In the genomic region with DNA sequence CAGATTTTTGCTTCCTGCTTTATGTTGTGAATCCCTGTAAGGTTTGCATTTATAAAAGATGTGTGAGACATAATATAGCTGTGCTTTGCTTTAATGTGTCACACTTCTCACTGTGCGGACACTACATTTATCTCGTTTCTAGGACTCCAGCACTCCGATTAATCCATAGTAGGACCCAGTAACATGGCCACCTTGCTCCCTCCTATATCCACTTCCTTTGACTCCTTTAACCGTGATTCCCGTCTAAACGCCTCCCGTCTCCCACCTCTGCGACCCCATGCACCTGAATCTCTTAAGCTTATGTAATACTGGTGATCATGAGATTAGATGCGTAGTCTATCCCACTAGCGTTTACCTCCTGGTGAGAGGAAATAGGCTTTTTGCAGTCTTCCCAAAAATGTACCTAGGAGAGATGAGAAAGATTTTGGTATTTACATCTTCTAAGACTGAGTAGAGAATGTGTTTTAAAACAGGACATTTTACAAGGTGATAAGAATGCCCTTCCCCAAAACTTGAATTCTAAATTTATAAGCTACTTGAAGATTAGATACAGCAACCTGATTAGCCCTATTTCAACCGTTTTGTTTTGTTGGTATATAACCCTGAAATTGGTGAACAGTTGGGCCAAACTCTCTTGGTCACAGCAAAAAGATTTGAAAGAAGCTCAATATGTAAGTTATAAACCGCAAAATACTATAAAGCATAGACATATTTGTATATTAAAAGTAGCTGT, we compare ENCODE assay signal across 8 mouse cellular contexts. TPM values are rescaled to one million over a fixed set of nuclear protein-coding genes. Genes with fewer than 3 reads are reported as not detected.
DNase-seq lines count a peak whose midpoint lies in the region; ATAC-seq and TF ChIP-seq lines count a peak whose summit lies in the region.

No protein-coding gene starts in this region.

- WGBS in kidney, postnatal 0 days, result 10% methylated on average over 12 of the region's 12 CpGs
- 11% methylated on average over 12 of the region's 12 CpGs for WGBS in hindbrain, embryonic 12.5 days
- 11% methylated on average over 12 of the region's 12 CpGs for WGBS in midbrain, embryonic 13.5 days

- H3K27me3 ChIP-seq in kidney, postnatal 0 days (ENCODE audit: insufficient read depth, low read length), result no peaks in the 10 kb centered on the region
- H3K27me3 ChIP-seq in hindbrain, embryonic 12.5 days, result no peaks in the 10 kb centered on the region
- H3K27me3 ChIP-seq in midbrain, embryonic 13.5 days, result no peaks in the 10 kb centered on the region

- peak overlapping the region; percentile 94 for H3K27ac ChIP-seq in kidney, postnatal 0 days
- H3K27ac ChIP-seq in hindbrain, embryonic 12.5 days, result peak overlapping the region; percentile 97
- H3K27ac ChIP-seq in midbrain, embryonic 13.5 days, result peak overlapping the region; percentile 94

- H3K4me3 ChIP-seq in kidney, postnatal 0 days (replicated peaks; ENCODE audit: low read depth, low read length), result peak overlapping the region; percentile 96
- H3K4me3 ChIP-seq in hindbrain, embryonic 12.5 days, result peak overlapping the region; percentile 92
- peak overlapping the region; percentile 83 for H3K4me3 ChIP-seq in midbrain, embryonic 13.5 days (replicated peaks)

- peak overlapping the region; percentile 74 for H3K9ac ChIP-seq in kidney, postnatal 0 days (ENCODE audit: low read depth, low read length)
- H3K9ac ChIP-seq in hindbrain, embryonic 12.5 days, result peak overlapping the region; percentile 76
- peak overlapping the region; percentile 85 for H3K9ac ChIP-seq in midbrain, embryonic 13.5 days (replicated peaks)

- intact Hi-C loops in gastrocnemius, postnatal 36 days (cut with DNase I), result no loop called here

- H3K36me3 ChIP-seq in kidney, postnatal 0 days (ENCODE audit: insufficient read depth, low read length), result peaks cover 11% of the 10 kb centered on the region; the same call in 1 of the 2 replicates
- peaks cover 18% of the 10 kb centered on the region for H3K36me3 ChIP-seq in hindbrain, embryonic 12.5 days
- peaks cover 16% of the 10 kb centered on the region for H3K36me3 ChIP-seq in midbrain, embryonic 13.5 days

- TF ChIP-seq CTCF in kidney, postnatal 0 days (IDR thresholded peaks at IDR 0.05; ENCODE audit: low read depth), result no peak

- H3K4me1 ChIP-seq in kidney, postnatal 0 days (replicated peaks; ENCODE audit: insufficient read depth, low read length), result peaks cover 16% of the 10 kb centered on the region
- peaks cover 27% of the 10 kb centered on the region for H3K4me1 ChIP-seq in hindbrain, embryonic 12.5 days
- peaks cover 29% of the 10 kb centered on the region for H3K4me1 ChIP-seq in midbrain, embryonic 13.5 days (replicated peaks)

- H3K4me2 ChIP-seq in kidney, postnatal 0 days (ENCODE audit: low read length), result peak overlapping the region; percentile 75
- peak overlapping the region; percentile 63 for H3K4me2 ChIP-seq in hindbrain, embryonic 12.5 days (replicated peaks)
- peak overlapping the region; percentile 75 for H3K4me2 ChIP-seq in midbrain, embryonic 13.5 days (replicated peaks)

- ATAC-seq in kidney, postnatal 0 days (replicated peaks; ENCODE audit: low FRiP score, low read depth), result no peak
- ATAC-seq in hindbrain, embryonic 12.5 days (ENCODE audit: low FRiP score), result no peak
- no peak for ATAC-seq in midbrain, embryonic 13.5 days

- H3K9me3 ChIP-seq in kidney, postnatal 0 days (replicated peaks; ENCODE audit: low read length), result no peaks in the 10 kb centered on the region
- H3K9me3 ChIP-seq in hindbrain, embryonic 12.5 days (replicated peaks), result no peaks in the 10 kb centered on the region
- no peaks in the 10 kb centered on the region for H3K9me3 ChIP-seq in midbrain, embryonic 13.5 days

- DNase-seq in kidney, postnatal 0 days (ENCODE audit: low spot score), result peak; percentile 54
- no peak for DNase-seq in kidney, adult 18-20 months
- peak; percentile 43 for DNase-seq in ZHBTc4 (ENCODE audit: low read depth, low spot score)
- no peak for DNase-seq in layer of hippocampus, postnatal 14 days (ENCODE audit: low spot score in 2 of 2)
- no peak for DNase-seq in spleen, postnatal 14 days (ENCODE audit: low spot score in 2 of 2)
- DNase-seq in gastrocnemius, postnatal 36 days, result no peak

RNA-seq across cellular contexts. Expression of a gene that starts 0.9 kb away (rescaled TPM):
- 12.7 and 12.8 TPM in 2 replicates for polyA plus RNA-seq in kidney, postnatal 0 days (2015; fragmentation: Nextera tagmentation; extraction: Ambion mirVana)
- polyA plus RNA-seq in hindbrain, embryonic 12.5 days (2016; fragmentation: Nextera tagmentation; extraction: Ambion mirVana), result 14.2 and 15.3 TPM in 2 replicates
- 10.7 and 12.0 TPM in 2 replicates for polyA plus RNA-seq in midbrain, embryonic 13.5 days (2015; fragmentation: Nextera tagmentation; extraction: Ambion mirVana)
- 10 to 100 TPM; 23.8 to 24.9 TPM for total RNA-seq in layer of hippocampus, postnatal 14 days (2021)
- 10 to 100 TPM; 17.0 to 22.1 TPM for total RNA-seq in gastrocnemius, postnatal 36 days (2021)

RNA-seq across cellular contexts. Expression of a gene that starts 43.3 kb away (rescaled TPM):
- polyA plus RNA-seq in kidney, postnatal 0 days (2015; fragmentation: Nextera tagmentation; extraction: Ambion mirVana), result 20.8 and 22.7 TPM in 2 replicates
- 5.4 and 5.5 TPM in 2 replicates for polyA plus RNA-seq in hindbrain, embryonic 12.5 days (2016; fragmentation: Nextera tagmentation; extraction: Ambion mirVana)
- 2.1 and 2.3 TPM in 2 replicates for polyA plus RNA-seq in midbrain, embryonic 13.5 days (2015; fragmentation: Nextera tagmentation; extraction: Ambion mirVana)
- total RNA-seq in layer of hippocampus, postnatal 14 days (2021), result 1 to 10 TPM; 2.6 to 3.5 TPM
- total RNA-seq in gastrocnemius, postnatal 36 days (2021), result under 1 TPM; 0.10 to 0.18 TPM

RNA-seq across cellular contexts. Expression of a gene that starts 55.7 kb away (rescaled TPM):
- 247 and 248 TPM in 2 replicates for polyA plus RNA-seq in kidney, postnatal 0 days (2015; fragmentation: Nextera tagmentation; extraction: Ambion mirVana)
- 157 and 177 TPM in 2 replicates for polyA plus RNA-seq in hindbrain, embryonic 12.5 days (2016; fragmentation: Nextera tagmentation; extraction: Ambion mirVana)
- 203 and 216 TPM in 2 replicates for polyA plus RNA-seq in midbrain, embryonic 13.5 days (2015; fragmentation: Nextera tagmentation; extraction: Ambion mirVana)
- 10 to 100 TPM; 61.1 to 62.6 TPM for total RNA-seq in layer of hippocampus, postnatal 14 days (2021)
- 10 to 100 TPM; 50.4 to 58.4 TPM for total RNA-seq in gastrocnemius, postnatal 36 days (2021)

Comparison
In these comparisons a context has a peak if more than half of its experiments do, and no peak if none do; other contexts are left out.
1. DNase-seq: peak in kidney, postnatal 0 days (single experiment) and ZHBTc4 (single experiment); none in kidney, adult 18-20 months (single experiment), layer of hippocampus, postnatal 14 days (0 of 2), spleen, postnatal 14 days (0 of 2) and gastrocnemius, postnatal 36 days (0 of 2).
2. Peak in every context shown above with its lines, with median percentiles within 50 percentile points of each other: H3K27ac ChIP-seq, H3K4me2 ChIP-seq, H3K4me3 ChIP-seq and H3K9ac ChIP-seq.